Mouse (Mus musculus) inflammation-experienced regulatory T-cells, adult 6 months (primary cell): ENCODE measurements around the gene Mpzl3. TPM values are rescaled to one million over a fixed set of nuclear protein-coding genes. Genes with fewer than 3 reads are reported as not detected.

ENCODE experiments used
- ATAC-seq: one replicate; pipeline ENCODE4 v1.8.0; 2017
- polyA plus RNA-seq, 3 experiments: library from polyadenylated mRNA; unstranded; fragments of 100-300 nt; shearing (Covaris generic); gene quantifications; one replicate each; pipeline ENCODE4 v1.2.1; 2017

The Mpzl3 gene
- polyA plus RNA-seq, 3 experiments from 2014 or later = 9.1 to 12.0 (median 10.2) TPM

DNA sequence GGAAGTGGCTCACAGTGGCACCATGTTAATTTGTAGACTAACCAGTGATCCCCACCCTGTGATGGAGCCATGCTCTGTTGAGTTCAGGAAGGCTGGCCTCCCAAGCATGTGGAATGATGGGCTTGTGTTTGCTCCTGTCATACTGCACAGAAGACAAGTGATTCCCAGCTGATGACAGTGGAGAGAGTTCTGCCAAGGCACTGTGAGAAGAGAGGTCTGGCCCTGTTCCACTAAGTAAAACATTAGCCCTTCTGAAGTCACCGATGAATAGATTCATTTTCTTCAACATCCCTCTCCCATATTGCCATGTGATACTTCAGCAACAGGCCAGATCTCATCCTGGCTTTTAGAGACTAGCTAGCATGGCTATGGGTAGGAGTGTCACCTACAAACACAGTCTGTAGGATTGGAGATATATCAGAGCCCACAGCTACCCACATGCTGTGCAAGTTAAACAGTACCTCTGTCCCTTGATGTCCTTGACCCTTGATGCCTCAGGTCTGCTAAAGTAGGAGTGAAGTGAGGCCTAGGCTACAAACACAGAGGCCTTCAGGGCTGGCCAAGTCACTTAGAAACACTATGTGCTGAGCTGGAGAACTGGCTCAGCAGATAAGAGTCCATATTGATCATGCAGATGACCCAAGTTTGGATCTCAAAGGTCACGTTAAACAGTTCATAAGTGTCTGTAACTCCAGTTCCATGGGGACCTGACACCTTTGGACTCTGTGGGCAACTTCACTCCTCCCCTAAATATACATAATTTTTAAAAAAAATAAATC is 50.8 kb downstream of the Mpzl3 start:
- no peak for ATAC-seq

GRCm38 (mm10) chr9:45115706-45116105 is 60.7 kb downstream of the Mpzl3 start:
- no peak for ATAC-seq

DNA sequence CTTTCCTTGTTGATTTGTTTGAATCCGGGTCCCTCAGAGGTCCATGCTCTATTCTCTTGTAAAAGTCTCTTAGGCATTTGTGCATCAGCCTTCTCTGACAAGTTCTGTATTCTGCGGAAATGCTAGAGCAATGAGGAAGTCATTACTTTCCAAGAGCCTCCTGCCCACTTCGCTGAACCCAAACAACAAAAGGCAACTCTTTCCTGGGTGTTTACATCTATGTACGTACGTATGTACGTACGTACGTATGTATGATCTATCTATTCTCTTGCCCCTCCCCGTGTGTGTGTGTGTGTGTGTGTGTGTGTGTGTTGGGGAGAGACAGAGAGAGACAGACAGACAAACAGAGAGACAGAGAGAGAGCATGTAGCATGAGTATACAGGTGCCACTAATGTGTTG is 61.8 kb downstream of the Mpzl3 start:
- peak; percentile 54 for ATAC-seq

DNA sequence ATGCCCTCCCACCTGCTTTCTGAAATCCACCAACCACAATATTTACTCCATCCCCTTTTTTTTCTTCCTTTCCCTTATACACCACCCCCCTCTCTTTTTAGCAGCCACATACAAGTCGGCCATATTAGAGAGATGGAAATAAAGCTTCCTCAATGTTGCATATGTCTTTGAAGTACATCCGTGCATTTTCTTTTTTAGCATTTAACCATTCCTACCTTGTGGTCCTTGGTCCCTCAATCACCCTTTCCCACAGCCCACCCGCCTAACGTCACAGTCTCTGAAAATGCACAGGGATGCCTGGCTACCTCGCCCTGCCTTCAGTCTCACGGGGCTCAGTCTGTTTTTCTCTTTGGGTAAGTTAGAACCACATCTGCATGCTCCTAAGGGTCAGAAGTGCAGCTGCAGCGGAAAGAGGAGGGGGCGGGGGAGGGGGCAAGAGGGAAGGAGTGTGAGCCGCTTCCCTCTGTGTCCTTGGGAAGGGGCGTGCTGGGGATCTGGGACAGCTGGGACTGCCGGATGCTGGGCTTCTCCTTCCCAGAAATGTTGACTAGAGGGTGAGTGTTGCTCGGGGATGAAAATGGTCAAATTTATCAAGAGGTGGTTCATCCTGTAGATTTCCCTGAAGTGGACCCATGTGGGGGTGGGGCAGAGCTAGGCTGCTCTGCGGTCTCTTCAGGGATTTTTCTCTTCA is 62.9 kb downstream of the Mpzl3 start, which contains the start of gene Scn2b:
Scn2b (plus strand) TSS at position 42 of the 691 bp plus-strand sequence.
- no peak for ATAC-seq

DNA sequence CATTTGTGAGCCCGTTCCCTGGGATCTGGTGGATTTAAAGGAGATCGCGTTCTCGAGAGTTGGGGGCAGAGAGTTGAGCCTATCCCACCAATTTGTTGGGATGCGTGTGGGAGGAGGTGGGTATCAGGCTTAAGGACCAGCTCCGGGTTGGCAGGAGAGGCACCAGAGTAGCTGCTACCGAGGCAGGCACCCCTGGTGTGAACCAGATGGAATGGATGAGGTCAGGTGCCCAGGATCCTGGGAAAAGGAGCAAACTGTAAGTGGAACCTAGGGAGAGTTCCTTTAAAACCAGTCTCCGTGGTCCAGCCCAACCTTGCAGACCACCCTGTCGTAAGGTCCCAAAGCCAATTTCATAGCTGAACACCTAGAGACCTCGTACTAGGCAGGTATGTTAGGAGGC is 63.6 kb downstream of the Mpzl3 start:
- ATAC-seq = no peak

DNA sequence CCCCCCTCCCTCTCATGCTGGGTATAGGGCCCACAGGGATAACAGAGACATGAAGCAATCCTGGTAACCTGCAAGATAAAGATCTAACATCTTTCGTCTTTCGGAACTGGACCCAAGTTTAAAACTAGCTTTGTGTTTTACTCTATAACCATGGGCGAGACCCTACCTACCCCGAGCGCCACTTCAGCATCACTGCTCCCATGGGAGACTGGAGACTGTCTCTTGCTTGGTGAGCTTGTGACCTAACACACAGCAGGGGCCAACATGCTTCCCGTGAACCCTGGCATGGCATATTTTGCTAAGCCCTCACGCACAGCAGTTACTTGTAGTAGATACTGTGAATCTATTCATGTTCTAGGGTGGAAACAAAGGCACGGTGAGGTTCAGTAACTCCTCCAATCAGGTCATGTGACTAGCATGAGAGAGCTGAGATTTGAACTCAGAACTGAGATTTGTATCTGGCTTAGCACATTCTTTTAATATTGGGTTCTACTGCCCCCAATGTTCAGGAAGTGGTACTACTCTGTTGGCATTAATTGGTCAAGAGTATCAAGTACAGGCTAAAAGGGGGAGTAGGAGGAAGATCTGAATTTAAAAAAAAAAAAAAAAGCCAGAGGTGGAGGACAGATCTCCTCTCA is 64.4 kb downstream of the Mpzl3 start:
- no peak for ATAC-seq

- ATAC-seq = no peak
Measured at GRCm38 (mm10) chr9:45119954-45120530, 65.1 kb downstream of the Mpzl3 start.

DNA sequence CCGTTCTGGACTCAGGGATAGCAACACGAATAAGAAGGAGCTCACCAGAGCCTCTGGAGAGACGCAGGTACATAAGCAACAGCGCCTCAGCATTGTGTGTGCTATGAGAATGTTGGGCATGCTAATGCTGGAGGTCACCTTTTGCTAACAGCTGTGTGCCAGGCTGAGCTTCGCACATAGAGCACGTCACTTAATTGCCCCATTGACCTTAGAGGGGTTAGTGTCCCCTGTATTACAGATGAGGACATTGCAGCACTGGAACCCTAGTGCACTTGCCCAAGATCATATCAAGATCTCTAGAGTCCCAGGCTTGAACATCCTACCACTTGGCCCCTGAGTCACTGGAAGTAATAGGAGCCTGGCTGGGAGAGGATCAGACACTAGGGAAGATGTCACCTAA is 65.6 kb downstream of the Mpzl3 start:
- no peak for ATAC-seq

- no peak for ATAC-seq
Measured at GRCm38 (mm10) chr9:45121001-45121400, 66.0 kb downstream of the Mpzl3 start.

DNA sequence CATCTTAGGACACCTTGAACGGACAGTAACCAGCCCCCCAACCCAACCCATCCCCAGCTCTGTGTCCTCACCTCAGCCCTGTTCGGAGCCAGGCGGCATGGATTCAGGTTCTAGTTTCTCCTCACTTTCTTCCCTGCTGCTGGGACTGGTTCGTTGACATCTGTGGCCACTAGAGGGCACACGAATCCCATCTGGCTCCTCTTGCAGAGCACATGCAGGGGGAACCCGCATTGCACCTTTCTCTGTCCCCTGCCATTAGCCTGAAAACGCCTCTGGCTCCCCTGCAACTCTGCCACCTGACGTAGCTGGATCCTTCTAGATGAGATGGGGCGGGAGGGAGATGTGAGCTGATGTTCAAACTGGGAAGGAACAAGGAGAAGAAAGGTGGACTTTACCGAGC is 66.8 kb downstream of the Mpzl3 start:
- ATAC-seq = peak; percentile 81

DNA sequence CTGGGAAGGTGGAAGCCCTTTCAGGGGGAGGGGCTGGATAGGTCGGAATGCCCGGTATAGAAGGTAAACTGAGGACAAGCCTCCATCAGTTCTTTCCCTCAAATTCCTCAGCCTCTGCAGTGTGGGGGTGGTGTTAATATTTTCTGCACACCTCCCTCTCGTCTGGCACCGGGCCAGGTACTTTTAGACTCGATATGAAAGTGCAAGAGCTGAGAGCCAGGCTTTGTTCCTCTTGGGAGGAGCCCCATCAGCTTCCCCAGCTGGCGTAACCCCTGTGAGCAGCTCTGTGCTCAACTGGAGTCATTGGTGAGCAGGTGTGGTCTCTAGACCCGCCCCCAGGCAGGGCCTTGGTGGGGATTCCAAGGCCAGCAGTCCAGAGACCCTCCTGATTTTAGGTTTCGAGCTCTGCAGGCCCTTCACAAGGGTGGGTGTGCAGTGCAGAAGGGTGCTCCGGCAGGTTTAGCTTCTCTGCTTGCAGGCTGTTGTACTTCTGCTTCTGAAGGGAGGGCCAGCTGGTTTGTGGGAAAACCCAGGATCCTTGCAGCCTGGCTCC is 67.3 kb downstream of the Mpzl3 start:
- peak; percentile 82 for ATAC-seq

GRCm38 (mm10) chr9:45125211-45125610 is 70.2 kb downstream of the Mpzl3 start:
- ATAC-seq = no peak

DNA sequence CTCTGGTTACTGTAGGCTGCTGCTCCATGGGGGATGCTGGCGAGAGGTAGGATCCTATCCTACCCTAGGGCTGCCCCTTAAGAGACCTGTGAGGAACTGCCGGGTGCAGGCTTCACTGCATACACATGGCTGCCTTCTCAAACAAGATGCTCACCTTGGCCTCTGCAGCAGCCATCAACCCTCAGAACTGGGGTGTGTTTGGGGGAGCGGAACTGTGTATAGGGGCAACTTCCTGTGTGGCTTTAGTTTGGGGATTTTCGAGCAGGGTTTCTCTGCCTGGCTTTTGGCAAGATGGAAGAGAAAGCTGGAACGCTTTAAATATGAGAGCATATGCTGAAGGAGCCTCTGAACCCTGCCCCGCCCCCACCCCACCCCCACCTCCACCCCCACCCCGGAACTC is 72.0 kb downstream of the Mpzl3 start:
- peak; percentile 60 for ATAC-seq

Other genes with a start within 250 kb of the Mpzl3 start
- 10 to 100 TPM; 17.8 to 38.5 (median 32.9) TPM for gene Kmt2a, start 173.9 kb upstream of the Mpzl3 start, polyA plus RNA-seq
- gene Atp5l, start 134.4 kb upstream of the Mpzl3 start, polyA plus RNA-seq = 100 to 1,000 TPM; 468 to 593 (median 553) TPM
- 10 to 100 TPM; 25.5 to 40.2 (median 34.4) TPM for gene Ube4a, start 89.6 kb upstream of the Mpzl3 start, polyA plus RNA-seq
- gene Cd3g, start 74.8 kb upstream of the Mpzl3 start, polyA plus RNA-seq = 1,000 to 10,000 TPM; 1,536 to 1,970 (median 1,828) TPM
- 1,000 to 10,000 TPM in 1 of 3 experiments, 100 to 1,000 TPM in 2; 684 to 1,006 (median 966) TPM for gene Cd3d, start 73.4 kb upstream of the Mpzl3 start, polyA plus RNA-seq
- gene Cd3e, start 45.6 kb upstream of the Mpzl3 start, polyA plus RNA-seq = 1,000 to 10,000 TPM in 2 of 3 experiments, 100 to 1,000 TPM in 1; 995 to 1,814 (median 1,394) TPM
- gene Mpzl2, start 15.4 kb upstream of the Mpzl3 start, polyA plus RNA-seq = not detected
- gene Jaml, start 24.0 kb downstream of the Mpzl3 start, polyA plus RNA-seq = 10 to 100 TPM in 1 of 3 experiments, 1 to 10 TPM in 2; 2.6 to 11.2 (median 6.3) TPM
- under 1 TPM in 2 of 3 experiments, not detected in 1; 0.09 to 0.60 TPM for gene Scn2b, start 62.6 kb downstream of the Mpzl3 start, polyA plus RNA-seq
- gene Scn4b, start 83.2 kb downstream of the Mpzl3 start, polyA plus RNA-seq = not detected
- 1 to 10 TPM; 2.7 to 4.2 (median 4.1) TPM for gene BC049352, start 126.8 kb downstream of the Mpzl3 start, polyA plus RNA-seq
- gene Tmprss4, start 148.9 kb downstream of the Mpzl3 start, polyA plus RNA-seq = not detected
- 10 to 100 TPM; 38.3 to 56.0 (median 48.7) TPM for gene Il10ra, start 214.0 kb downstream of the Mpzl3 start, polyA plus RNA-seq